Mouse (Mus musculus): ENCODE data around the gene Mettl16. TPM values are rescaled to one million over a fixed set of nuclear protein-coding genes. Genes with fewer than 3 reads are reported as not detected.

Gene Mettl16
- polyA plus RNA-seq (2012; rRNA removed) = 18.1 and 18.4 TPM in 2 replicates

DNA sequence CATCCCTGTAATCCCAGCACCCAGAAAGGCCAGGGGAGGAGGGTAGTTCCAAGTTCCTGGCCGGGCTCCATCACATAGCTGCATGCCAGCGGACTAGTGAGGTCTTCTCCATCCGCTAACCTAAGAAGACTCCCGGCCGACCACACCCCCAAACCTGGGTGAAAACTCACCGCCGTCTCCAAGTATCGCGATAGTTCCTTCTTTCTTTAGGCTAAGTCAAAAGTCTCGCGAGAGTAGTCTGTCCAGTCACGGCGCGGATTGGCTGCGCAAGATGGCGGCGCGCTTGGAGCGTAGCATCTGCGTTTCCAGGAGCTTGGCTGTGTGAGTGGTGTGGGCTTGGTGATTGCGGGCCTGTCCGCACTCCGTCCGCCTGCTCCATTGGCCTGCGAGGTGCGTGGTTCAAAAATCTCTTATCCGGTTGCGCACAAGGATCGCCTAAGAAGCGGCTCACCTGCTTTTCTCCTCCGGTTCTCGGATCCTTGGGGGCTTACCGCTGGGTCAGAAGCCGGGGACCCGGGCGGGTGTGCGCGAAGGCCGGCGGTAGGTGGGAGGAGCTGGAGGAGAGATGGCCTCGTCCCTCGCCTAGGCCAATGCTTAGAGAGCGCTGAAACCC is at the start of gene Mettl16:
Mettl16 (plus strand) TSS at position 236 of the 613 bp plus-strand sequence.

DNA sequence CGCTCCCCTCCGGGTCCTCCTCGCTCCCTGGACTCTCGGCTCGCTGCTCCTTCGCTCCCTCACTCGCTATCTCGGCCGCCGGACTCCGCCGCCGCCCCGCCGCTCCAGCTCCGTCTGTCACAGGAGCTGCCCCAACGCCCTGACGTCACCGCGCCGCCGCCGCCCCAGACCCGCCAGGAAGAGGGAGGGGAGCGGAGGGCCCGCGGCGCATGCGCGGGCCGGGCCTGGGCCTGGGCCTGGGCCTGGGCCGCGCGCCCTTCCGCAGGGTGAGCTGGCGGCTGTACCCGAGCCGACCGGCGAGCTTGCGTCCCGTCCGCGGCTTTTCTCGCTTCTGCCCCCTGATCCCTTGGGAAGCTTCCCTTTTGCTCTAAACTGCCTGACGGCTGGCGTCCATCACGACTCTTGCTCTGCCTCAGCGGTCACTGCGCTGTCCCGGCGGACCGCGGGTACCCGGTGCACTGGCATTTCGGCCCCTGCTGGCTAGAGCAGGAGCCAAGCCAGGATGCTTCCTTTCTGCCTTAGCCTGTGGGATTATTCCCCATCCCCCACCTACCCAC is 46.3 kb upstream of the Mettl16 start, which contains the start of gene Pafah1b1:
Pafah1b1 (minus strand) TSS at position 436 of the 557 bp plus-strand sequence.

DNA sequence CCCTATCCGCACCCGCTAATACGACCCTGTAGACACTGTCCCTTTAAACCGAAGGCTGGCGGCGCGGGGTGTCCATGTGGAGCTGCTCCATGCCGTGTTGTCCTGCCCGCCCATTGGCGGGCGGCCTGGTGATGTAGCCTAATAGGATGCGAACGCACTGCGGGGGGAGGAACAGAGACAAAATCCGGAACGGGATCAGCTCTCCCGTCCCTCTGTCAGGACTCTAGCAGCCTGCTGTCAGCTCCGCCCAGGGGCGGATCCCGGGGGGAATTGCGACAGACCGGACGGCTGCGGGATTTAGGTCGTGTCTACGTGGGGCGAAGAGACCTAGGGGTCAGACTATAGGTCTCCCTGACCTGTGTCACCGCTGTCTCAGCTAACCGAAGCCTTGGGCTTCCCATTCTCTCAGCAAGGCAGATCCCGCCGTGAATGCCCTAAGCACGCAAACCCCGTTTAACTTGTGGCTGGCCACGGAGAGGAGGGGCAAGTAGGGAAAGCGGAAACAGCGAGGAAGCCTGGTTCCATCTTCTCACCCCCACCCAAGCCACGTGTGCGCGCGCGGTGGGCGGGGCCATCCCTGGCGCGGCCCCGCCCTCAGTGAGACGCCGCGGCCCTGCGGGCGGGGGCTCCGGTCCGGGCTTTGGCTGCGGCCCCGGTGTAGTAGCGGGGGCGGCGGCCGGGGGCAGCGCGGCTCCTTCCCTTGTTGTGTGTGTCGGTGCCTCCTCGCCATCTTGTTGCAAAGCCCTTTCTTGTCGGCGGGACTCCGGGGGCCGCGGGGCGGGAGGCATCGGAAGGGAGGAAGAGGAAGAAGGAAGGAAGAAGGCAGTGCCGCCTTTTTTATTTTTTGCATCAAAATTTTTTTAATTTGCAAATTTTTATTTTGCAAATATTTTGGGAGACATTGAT is 59.9 kb downstream of the Mettl16 start, which contains the start of gene Mnt:
Mnt (plus strand) TSS at position 665 of the 906 bp plus-strand sequence.

Other genes with a start within 250 kb of the Mettl16 start
- gene Rap1gap2, start 159.9 kb upstream of the Mettl16 start, polyA plus RNA-seq (2012; rRNA removed) = 28.6 and 29.5 TPM in 2 replicates
- 9.4 and 10.8 TPM in 2 replicates for gene Ccdc92b, start 151.2 kb upstream of the Mettl16 start, polyA plus RNA-seq (2012; rRNA removed)
- gene Cluh, start 121.3 kb upstream of the Mettl16 start, polyA plus RNA-seq (2012; rRNA removed) = 29.9 and 31.6 TPM in 2 replicates
- 150 and 161 TPM in 2 replicates for gene Pafah1b1, start 46.2 kb upstream of the Mettl16 start, polyA plus RNA-seq (2012; rRNA removed)
- 16.0 and 18.9 TPM in 2 replicates for gene Mnt, start 60.1 kb downstream of the Mettl16 start, polyA plus RNA-seq (2012; rRNA removed)
- gene Sgsm2, start 126.2 kb downstream of the Mettl16 start, polyA plus RNA-seq (2012; rRNA removed) = 59.4 and 62.1 TPM in 2 replicates
- 21.8 and 24.8 TPM in 2 replicates for gene Tsr1, start 127.2 kb downstream of the Mettl16 start, polyA plus RNA-seq (2012; rRNA removed)
- 27.2 and 31.7 TPM in 2 replicates for gene Smg6, start 155.0 kb downstream of the Mettl16 start, polyA plus RNA-seq (2012; rRNA removed)
- 32.0 and 33.2 TPM in 2 replicates for gene Srr, start 155.1 kb downstream of the Mettl16 start, polyA plus RNA-seq (2012; rRNA removed)